Mouse (Mus musculus): ENCODE measurements around the gene Unc119b. TPM values are rescaled to one million over a fixed set of nuclear protein-coding genes. Genes with fewer than 3 reads are reported as not detected.

Gene Unc119b
- polyA plus RNA-seq (2012): 1.3 and 1.6 TPM in 2 replicates

GRCm38 (mm10) chr5:115134234-115135165, at the start of gene Unc119b:
Gene Unc119b (minus strand): TSS chr5:115134975.
- Histone ChIP-seq H3K27me3 (ENCODE audit: control insufficient read depth) (peaks cover 29% of the 10 kb centered on the region), H3K36me3 (ENCODE audit: control insufficient read depth) (peaks cover 8% of the 10 kb centered on the region), H3K4me3 (replicated peaks) (peak within 1 kb of the TSS; percentile 82), H3K9me3 (ENCODE audit: control insufficient read depth, low read length) (no peaks in the 10 kb centered on the region; the same call in 1 of the 2 replicates), H3K4me1 (ENCODE audit: control insufficient read depth) (peaks cover 19% of the 10 kb centered on the region)
- no peak for TF ChIP-seq TAL1 (IDR thresholded peaks at IDR 0.05; ENCODE audit: low read length)

GRCm38 (mm10) chr5:115183482-115183881, 48.7 kb upstream of the Unc119b start:
- no peak for TF ChIP-seq TAL1 (IDR thresholded peaks at IDR 0.05; ENCODE audit: low read length)
- TF ChIP-seq GATA1 (IDR thresholded peaks at IDR 0.05; ENCODE audit: low read length): no peak
- Histone ChIP-seq H3K9me3 (ENCODE audit: control insufficient read depth, low read length) (peaks cover 3% of the 10 kb centered on the region; the same call in 1 of the 2 replicates), H3K36me3 (ENCODE audit: control insufficient read depth) (no peaks in the 10 kb centered on the region), H3K27me3 (ENCODE audit: control insufficient read depth) (peaks cover 53% of the 10 kb centered on the region), H3K4me1 (ENCODE audit: control insufficient read depth) (peaks cover 8% of the 10 kb centered on the region), H3K4me3 (replicated peaks) (no peak overlapping the region)

DNA sequence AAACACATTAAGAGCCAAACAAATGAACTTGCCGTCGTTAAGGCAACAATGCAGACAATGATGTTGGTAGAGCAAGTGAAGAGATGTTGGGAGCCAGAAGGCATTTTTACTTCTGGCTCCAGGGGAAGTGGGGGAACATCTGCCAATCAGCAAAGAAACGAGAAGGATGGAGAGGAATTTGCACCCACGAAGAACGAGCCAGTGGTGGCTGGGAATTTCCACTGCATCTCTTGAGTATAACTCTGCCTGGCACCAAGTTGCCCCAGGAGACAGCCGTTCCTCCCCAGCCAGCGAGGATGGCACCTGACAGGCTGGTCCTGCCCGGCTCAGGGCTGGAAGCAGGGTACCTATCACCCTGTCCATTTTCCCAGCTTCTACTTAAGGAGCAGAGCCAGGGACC, 48.1 kb upstream of the Unc119b start:
- Histone ChIP-seq H3K9me3 (ENCODE audit: control insufficient read depth, low read length) (no peaks in the 10 kb centered on the region), H3K4me3 (replicated peaks) (no peak overlapping the region), H3K4me1 (ENCODE audit: control insufficient read depth) (peaks cover 8% of the 10 kb centered on the region), H3K36me3 (ENCODE audit: control insufficient read depth) (no peaks in the 10 kb centered on the region), H3K27me3 (ENCODE audit: control insufficient read depth) (peaks cover 48% of the 10 kb centered on the region)
- no peak for TF ChIP-seq GATA1 (IDR thresholded peaks at IDR 0.05; ENCODE audit: low read length)
- no peak for TF ChIP-seq TAL1 (IDR thresholded peaks at IDR 0.05; ENCODE audit: low read length)

DNA sequence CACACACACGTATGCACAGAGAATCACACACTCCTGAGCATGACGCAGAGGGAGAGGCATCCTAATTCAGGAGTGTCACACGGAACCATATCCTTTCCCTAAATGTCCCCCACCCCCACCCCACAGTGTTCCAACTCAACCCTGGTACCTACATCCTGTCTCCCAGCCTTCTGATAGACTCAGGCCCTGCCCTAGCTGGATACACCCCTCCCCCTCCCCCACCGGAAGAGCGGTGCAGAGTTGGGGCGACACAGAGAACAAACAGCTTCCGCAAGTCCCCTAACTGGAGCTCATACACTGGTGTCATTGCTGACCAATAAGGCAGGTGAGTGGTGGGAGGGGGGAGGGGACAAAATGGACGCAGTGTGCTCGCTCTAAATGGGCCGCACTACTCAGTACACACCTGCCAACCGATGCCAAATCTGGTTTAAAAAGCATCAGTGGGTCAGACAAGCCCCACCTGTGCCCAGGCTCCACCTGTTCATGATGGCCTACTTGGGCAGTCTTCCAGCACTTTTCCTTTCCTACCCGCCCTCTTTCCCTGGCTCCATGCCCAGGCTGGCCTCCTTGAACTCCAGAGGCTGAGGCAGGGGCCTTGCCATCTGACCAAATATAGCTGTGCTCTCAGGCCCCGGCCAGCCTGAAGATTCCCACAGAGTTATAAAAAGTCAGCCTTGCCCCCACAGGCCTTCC, 46.6 kb upstream of the Unc119b start:
- H3K27me3 ChIP-seq (ENCODE audit: control insufficient read depth): peaks cover 32% of the 10 kb centered on the region
- H3K4me1 ChIP-seq (ENCODE audit: control insufficient read depth): no peaks in the 10 kb centered on the region
- H3K36me3 ChIP-seq (ENCODE audit: control insufficient read depth): no peaks in the 10 kb centered on the region
- H3K9me3 ChIP-seq (ENCODE audit: control insufficient read depth, low read length): no peaks in the 10 kb centered on the region
- no peak overlapping the region for H3K4me3 ChIP-seq (replicated peaks)
- TF ChIP-seq TAL1 (IDR thresholded peaks at IDR 0.05; ENCODE audit: low read length) (no peak), GATA1 (IDR thresholded peaks at IDR 0.05; ENCODE audit: low read length) (no peak)

- Histone ChIP-seq H3K4me3 (replicated peaks) (no peak overlapping the region), H3K27me3 (ENCODE audit: control insufficient read depth) (peaks cover 16% of the 10 kb centered on the region), H3K4me1 (ENCODE audit: control insufficient read depth) (no peaks in the 10 kb centered on the region), H3K9me3 (ENCODE audit: control insufficient read depth, low read length) (no peaks in the 10 kb centered on the region), H3K36me3 (ENCODE audit: control insufficient read depth) (no peaks in the 10 kb centered on the region)
- no peak for TF ChIP-seq TAL1 (IDR thresholded peaks at IDR 0.05; ENCODE audit: low read length)
- no peak for TF ChIP-seq GATA1 (IDR thresholded peaks at IDR 0.05; ENCODE audit: low read length)
Observed at GRCm38 (mm10) chr5:115179596-115179995, 44.8 kb upstream of the Unc119b start.

DNA sequence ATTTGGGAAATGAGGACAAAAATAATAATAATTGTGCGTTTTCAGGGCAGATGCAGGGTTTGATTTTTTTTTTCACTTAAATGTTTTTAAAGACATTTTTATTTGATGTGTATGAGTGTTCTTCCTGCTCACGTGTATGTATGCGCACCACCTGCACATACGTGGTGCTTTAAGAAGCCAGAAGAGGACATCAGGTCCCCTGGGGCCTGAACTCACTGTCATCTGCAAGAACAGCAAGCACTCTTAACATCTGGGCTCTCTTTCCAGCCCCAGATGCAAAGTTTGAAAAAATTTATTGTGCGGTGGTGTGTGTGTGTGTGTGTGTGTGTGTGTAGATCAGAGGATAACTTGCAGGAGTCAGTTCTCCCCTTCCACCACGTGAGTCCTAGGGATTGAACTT, 43.1 kb upstream of the Unc119b start:
- Histone ChIP-seq H3K36me3 (ENCODE audit: control insufficient read depth) (no peaks in the 10 kb centered on the region), H3K4me3 (replicated peaks) (no peak overlapping the region), H3K4me1 (ENCODE audit: control insufficient read depth) (no peaks in the 10 kb centered on the region), H3K27me3 (ENCODE audit: control insufficient read depth) (peaks cover 6% of the 10 kb centered on the region), H3K9me3 (ENCODE audit: control insufficient read depth, low read length) (no peaks in the 10 kb centered on the region)
- no peak for TF ChIP-seq TAL1 (IDR thresholded peaks at IDR 0.05; ENCODE audit: low read length)
- TF ChIP-seq GATA1 (IDR thresholded peaks at IDR 0.05; ENCODE audit: low read length): no peak

DNA sequence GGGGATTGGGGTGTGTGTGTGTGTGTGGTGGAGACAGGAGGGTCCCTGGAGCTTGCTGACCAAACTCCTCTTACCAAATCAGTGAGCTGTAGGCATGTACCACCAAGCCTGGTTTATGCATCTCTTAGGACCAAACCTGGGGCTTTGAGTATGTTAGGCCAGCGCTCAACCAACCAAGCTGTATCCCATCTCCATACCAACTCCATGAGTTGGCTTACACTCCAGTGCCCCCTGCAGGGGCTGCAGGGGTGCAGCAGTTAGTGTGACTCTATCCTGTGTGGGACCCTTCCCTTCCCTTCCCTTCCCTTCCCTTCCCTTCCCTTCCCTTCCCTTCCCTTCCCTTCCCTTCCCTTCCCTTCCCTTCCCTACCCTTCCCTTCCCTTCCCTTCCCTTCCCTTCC, 39.8 kb upstream of the Unc119b start:
- Histone ChIP-seq H3K4me1 (ENCODE audit: control insufficient read depth) (no peaks in the 10 kb centered on the region), H3K9me3 (ENCODE audit: control insufficient read depth, low read length) (no peaks in the 10 kb centered on the region), H3K27me3 (ENCODE audit: control insufficient read depth) (no peaks in the 10 kb centered on the region), H3K4me3 (replicated peaks) (no peak overlapping the region), H3K36me3 (ENCODE audit: control insufficient read depth) (no peaks in the 10 kb centered on the region)
- no peak for TF ChIP-seq TAL1 (IDR thresholded peaks at IDR 0.05; ENCODE audit: low read length)
- TF ChIP-seq GATA1 (IDR thresholded peaks at IDR 0.05; ENCODE audit: low read length): no peak

DNA sequence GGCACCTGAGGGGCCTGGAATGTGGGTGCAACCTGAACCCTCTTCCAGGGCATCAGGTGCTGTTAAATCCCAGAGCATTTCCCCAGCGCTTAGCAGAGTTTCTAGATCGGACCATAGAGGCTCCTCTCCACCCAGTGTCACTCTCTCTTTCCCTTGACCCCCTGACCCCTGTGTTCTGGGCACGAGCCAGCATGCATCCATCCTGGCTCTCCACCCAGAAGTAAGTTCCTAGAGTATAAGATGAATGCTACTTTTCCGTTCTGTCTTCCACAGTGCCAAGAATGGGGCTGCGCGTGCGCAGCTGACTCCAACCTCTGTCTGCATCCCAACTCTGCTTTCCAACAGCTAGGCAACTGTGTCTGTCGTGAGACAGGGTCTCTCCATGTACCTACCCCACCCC, 35.4 kb upstream of the Unc119b start:
- TF ChIP-seq TAL1 (IDR thresholded peaks at IDR 0.05; ENCODE audit: low read length) (no peak), GATA1 (IDR thresholded peaks at IDR 0.05; ENCODE audit: low read length) (no peak)
- H3K27me3 ChIP-seq (ENCODE audit: control insufficient read depth): no peaks in the 10 kb centered on the region
- no peaks in the 10 kb centered on the region for H3K36me3 ChIP-seq (ENCODE audit: control insufficient read depth)
- peaks cover 2% of the 10 kb centered on the region; the same call in 1 of the 2 replicates for H3K9me3 ChIP-seq (ENCODE audit: control insufficient read depth, low read length)
- H3K4me1 ChIP-seq (ENCODE audit: control insufficient read depth): peaks cover 17% of the 10 kb centered on the region
- H3K4me3 ChIP-seq (replicated peaks): no peak overlapping the region

All from erythroblast, embryonic 14.5 days (primary cell).